Mouse (Mus musculus) neural tube, embryonic 15.5 days (tissue): ENCODE measurements around the gene Recql. TPM values are rescaled to one million over a fixed set of nuclear protein-coding genes. Genes with fewer than 3 reads are reported as not detected.

Experiments used
- ATAC-seq: fragments of 200-750 bp; cut with Nextera tagmentation; 2 replicates; pipeline ENCODE4 v1.8.0; 2017; ENCODE audit warnings: mild to moderate bottlenecking, moderate TSS enrichment, moderate library complexity; ENCODE audit not compliant: low FRiP score
- H3K27ac ChIP-seq: fragments of 300-500 bp; sonication (generic); replicated peaks from 2 replicates; pipeline ENCODE4 v1.5.1; 2015; ENCODE audit warnings: mild to moderate bottlenecking, inconsistent platforms
- H3K27me3 ChIP-seq: fragments of 300-500 bp; sonication (generic); replicated peaks from 2 replicates; pipeline ENCODE4 v1.6.1; 2015; ENCODE audit warnings: inconsistent platforms
- H3K36me3 ChIP-seq: fragments of 300-500 bp; sonication (generic); 2 replicates; pipeline ENCODE4 v1.6.1; 2015; ENCODE audit warnings: inconsistent platforms
- H3K4me1 ChIP-seq: fragments of 300-500 bp; sonication (generic); 2 replicates; pipeline ENCODE4 v1.6.1; 2015; ENCODE audit warnings: inconsistent platforms
- H3K4me2 ChIP-seq: fragments of 300-500 bp; sonication (generic); 2 replicates; pipeline ENCODE4 v1.6.1; 2015; ENCODE audit warnings: inconsistent platforms, mild to moderate bottlenecking, moderate library complexity
- H3K4me3 ChIP-seq: fragments of 300-500 bp; sonication (generic); replicated peaks from 2 replicates; pipeline ENCODE4 v1.5.1; 2015; ENCODE audit warnings: mild to moderate bottlenecking, inconsistent platforms
- H3K9ac ChIP-seq: fragments of 300-500 bp; sonication (generic); replicated peaks from 2 replicates; pipeline ENCODE4 v1.6.1; 2015; ENCODE audit warnings: mild to moderate bottlenecking, inconsistent platforms
- H3K9me3 ChIP-seq: fragments of 300-500 bp; sonication (generic); replicated peaks from 2 replicates; pipeline ENCODE4 v1.6.1; 2016; ENCODE audit warnings: inconsistent platforms
- WGBS: fragments of 180-500 bp; shearing (Covaris S2); methylation state at CpG from one replicate; pipeline ENCODE4 v1.1.7; 2015; ENCODE audit warnings: mixed read lengths; 5-methylcytosine and 5-hydroxymethylcytosine counted together
- polyA plus RNA-seq: library from polyadenylated mRNA; unstranded; fragments of >200 nt; fragmentation: Nextera tagmentation; extraction: Ambion mirVana; gene quantifications from 2 replicates; pipeline ENCODE4 v1.2.1, GENCODE M21; 2015

Recql gene
- polyA plus RNA-seq, 1 experiment from 2014 or later = 21.4 TPM

DNA sequence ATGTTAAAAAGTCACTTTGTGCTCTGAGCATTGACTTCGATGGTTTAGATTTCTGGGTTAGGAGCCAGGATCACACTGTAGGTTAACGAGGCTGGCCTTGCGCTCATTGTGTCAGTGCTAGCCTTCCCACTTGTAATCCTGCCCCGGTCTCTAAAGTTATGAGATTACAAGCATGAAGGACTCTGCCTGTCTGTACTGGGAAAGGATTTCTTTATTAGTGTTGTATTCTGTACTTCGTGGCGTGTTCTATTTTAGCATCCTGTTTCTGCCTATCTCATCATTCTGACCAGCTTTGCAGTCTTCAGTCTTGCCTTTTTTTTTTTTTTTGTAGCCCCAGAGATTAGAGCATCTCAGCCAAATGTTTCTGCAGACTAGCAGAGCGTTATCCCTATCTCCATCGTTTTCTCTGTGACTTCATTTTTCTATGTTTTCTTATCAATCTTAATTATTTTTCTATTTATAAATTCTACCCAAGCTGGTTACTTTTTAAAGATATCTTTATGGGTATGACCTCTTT is 926 bp upstream of the Recql start:
- H3K27ac ChIP-seq = 0 out of 2 replicates have a peak overlapping the region, but pooled peaks have one; percentile 64
- H3K9ac ChIP-seq = peak overlapping the region; percentile 86
- H3K27me3 ChIP-seq = no peaks in the 10 kb centered on the region
- 23% methylated on average over 8 of the region's 8 CpGs for WGBS
- H3K36me3 ChIP-seq = 0 out of 2 replicates have a peak, but pooled peaks cover under 1% of the 10 kb centered on the region
- peak overlapping the region; percentile 88 for H3K4me2 ChIP-seq
- ATAC-seq = no peak
- H3K4me3 ChIP-seq = peak overlapping the region; percentile 100
- H3K4me1 ChIP-seq = peaks cover 27% of the 10 kb centered on the region
- H3K9me3 ChIP-seq = no peaks in the 10 kb centered on the region

DNA sequence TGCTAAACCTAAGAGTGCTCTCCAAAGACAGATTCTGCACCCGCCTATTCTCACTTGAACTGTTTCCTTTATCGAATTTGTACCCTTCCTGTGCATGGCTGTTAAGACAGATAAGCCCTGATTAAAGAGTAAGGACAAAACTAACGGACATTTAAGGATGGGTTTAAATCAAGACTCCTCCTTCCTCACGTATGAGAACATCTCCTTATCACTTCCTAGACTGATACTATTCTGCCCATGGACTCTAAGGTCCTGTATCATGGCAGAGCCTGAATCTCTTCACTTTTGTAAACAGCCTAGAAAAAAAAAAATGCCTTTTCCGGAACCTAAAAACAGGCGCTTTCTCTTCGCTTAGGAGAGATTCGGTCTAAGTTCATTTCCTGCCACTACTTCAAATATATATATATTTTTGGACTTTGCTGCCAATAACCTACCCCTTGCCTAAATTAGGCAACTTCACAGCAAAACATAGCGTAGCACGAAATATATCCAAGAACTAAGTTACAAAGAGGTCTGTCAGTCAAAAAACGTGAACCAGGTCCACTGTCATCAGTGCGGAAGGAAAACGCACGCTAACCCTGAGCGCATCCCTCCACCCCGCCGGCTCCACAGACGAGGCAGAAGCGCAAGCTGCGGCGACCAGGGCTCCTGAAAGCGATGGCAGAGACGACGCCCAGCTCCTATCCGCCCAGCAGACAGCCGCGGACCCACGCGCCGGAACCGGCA is 439 bp downstream of the Recql start:
- no peaks in the 10 kb centered on the region for H3K36me3 ChIP-seq
- peak overlapping the region; percentile 100 for H3K4me3 ChIP-seq
- no peaks in the 10 kb centered on the region for H3K9me3 ChIP-seq
- peak overlapping the region; percentile 88 for H3K4me2 ChIP-seq
- peaks cover 27% of the 10 kb centered on the region for H3K4me1 ChIP-seq
- WGBS = 6% methylated on average over 31 of the region's 31 CpGs
- H3K9ac ChIP-seq = peak overlapping the region; percentile 64
- peak overlapping the region; percentile 71 for H3K27ac ChIP-seq
- no peaks in the 10 kb centered on the region for H3K27me3 ChIP-seq
- peak; percentile 87 for ATAC-seq

DNA sequence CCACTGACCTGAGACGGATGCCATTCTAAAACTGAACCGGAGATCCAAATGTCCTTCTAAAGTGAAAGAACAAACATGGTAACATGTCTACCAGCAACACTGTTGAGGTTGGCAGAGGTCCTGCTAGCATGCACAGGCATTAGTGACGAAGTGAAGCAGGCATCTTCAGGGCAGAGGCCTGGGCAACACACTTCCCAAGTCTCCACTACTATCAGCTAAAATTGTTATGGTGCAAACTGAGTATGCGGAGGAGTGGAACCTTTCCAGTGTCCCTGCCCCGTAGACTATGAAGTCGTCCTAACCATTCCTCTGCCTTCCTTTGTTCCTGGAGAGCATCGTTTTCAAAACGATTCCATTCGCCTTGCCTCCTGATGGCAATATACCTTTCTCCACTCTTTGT is 2.4 kb downstream of the Recql start:
- Histone ChIP-seq H3K4me1 (peaks cover 27% of the 10 kb centered on the region), H3K4me2 (no peak overlapping the region), H3K27me3 (no peaks in the 10 kb centered on the region), H3K27ac (no peak overlapping the region), H3K9me3 (no peaks in the 10 kb centered on the region), H3K9ac (no peak overlapping the region), H3K36me3 (no peaks in the 10 kb centered on the region), H3K4me3 (no peak overlapping the region)
- ATAC-seq = no peak
- 92% methylated on average over 9 of the region's 9 CpGs for WGBS

GRCm38 (mm10) chr6:142381615-142382014 is 5.3 kb downstream of the Recql start:
- Histone ChIP-seq H3K27me3 (no peaks in the 10 kb centered on the region), H3K4me3 (no peak overlapping the region), H3K4me2 (no peak overlapping the region), H3K4me1 (peaks cover 9% of the 10 kb centered on the region), H3K27ac (no peak overlapping the region), H3K36me3 (peaks cover 4% of the 10 kb centered on the region), H3K9ac (no peak overlapping the region), H3K9me3 (no peaks in the 10 kb centered on the region)
- no peak for ATAC-seq
- 92% methylated on average over 7 of the region's 7 CpGs for WGBS

GRCm38 (mm10) chr6:142379961-142380360 is 6.9 kb downstream of the Recql start:
- Histone ChIP-seq H3K9me3 (no peaks in the 10 kb centered on the region), H3K4me3 (no peak overlapping the region), H3K36me3 (peaks cover 19% of the 10 kb centered on the region), H3K27me3 (no peaks in the 10 kb centered on the region), H3K4me1 (0 out of 2 replicates have a peak, but pooled peaks cover 3% of the 10 kb centered on the region), H3K27ac (no peak overlapping the region), H3K9ac (no peak overlapping the region), H3K4me2 (no peak overlapping the region)
- no peak for ATAC-seq
- WGBS = 88% methylated on average over 6 of the region's 6 CpGs

GRCm38 (mm10) chr6:142378576-142379330 is 8.1 kb downstream of the Recql start:
- Histone ChIP-seq H3K9ac (no peak overlapping the region), H3K4me2 (no peak overlapping the region), H3K4me3 (no peak overlapping the region), H3K27ac (no peak overlapping the region), H3K4me1 (0 out of 2 replicates have a peak, but pooled peaks cover 1% of the 10 kb centered on the region), H3K27me3 (no peaks in the 10 kb centered on the region), H3K9me3 (no peaks in the 10 kb centered on the region), H3K36me3 (peaks cover 29% of the 10 kb centered on the region)
- no peak for ATAC-seq
- 93% methylated on average over 8 of the region's 8 CpGs for WGBS

DNA sequence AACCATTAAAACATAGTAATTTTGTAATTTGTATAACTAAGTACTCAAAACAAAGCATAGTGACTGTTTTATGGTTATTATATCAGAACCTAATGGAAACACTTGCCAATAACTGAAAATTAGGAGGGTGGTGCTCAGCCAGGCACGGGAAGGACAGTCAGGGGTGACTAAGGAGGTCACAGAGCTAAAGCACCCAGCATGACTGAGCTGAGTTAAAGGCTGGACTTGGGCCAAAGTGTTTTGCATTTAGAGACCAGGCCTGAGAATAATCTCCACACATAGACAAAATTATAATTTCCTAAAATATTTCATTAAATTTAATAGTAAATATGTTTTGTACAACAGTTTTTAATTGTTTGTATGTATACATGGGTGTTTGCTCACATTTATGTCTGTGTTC is 9.8 kb downstream of the Recql start:
- ATAC-seq = no peak
- Histone ChIP-seq H3K27ac (no peak overlapping the region), H3K4me2 (no peak overlapping the region), H3K9me3 (no peaks in the 10 kb centered on the region), H3K9ac (no peak overlapping the region), H3K27me3 (no peaks in the 10 kb centered on the region), H3K4me1 (no peaks in the 10 kb centered on the region), H3K36me3 (peaks cover 42% of the 10 kb centered on the region), H3K4me3 (no peak overlapping the region)
- 64% methylated on average over 1 of the region's 1 CpGs for WGBS

GRCm38 (mm10) chr6:142369568-142369967 is 17.3 kb downstream of the Recql start:
- H3K36me3 ChIP-seq = peaks cover 80% of the 10 kb centered on the region
- ATAC-seq = no peak
- WGBS = 95% methylated on average over 3 of the region's 3 CpGs

DNA sequence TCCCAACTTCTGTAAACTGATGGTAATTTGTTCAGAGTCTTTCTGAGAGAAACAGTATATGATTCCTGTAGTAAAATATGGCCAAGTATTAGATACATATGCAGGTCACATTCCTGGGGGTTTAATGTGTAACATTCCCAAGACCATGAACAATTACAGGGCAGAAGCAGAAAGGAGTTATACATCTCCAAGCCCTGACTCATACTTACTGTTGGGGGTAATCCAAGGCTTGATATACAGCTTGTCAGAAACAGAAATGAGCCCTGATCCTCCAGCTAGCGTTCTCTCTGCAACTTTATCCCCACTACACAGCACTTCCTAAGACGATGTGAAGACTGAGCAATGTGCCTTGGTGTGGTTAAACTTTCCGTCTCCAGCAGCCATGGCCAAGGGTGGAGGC is 19.3 kb downstream of the Recql start:
- Histone ChIP-seq H3K36me3 (peaks cover 80% of the 10 kb centered on the region), H3K9ac (no peak overlapping the region), H3K27ac (no peak overlapping the region), H3K9me3 (no peaks in the 10 kb centered on the region), H3K4me1 (no peaks in the 10 kb centered on the region), H3K27me3 (no peaks in the 10 kb centered on the region), H3K4me2 (no peak overlapping the region), H3K4me3 (no peak overlapping the region)
- 92% methylated on average over 3 of the region's 3 CpGs for WGBS
- ATAC-seq = no peak

More at GRCm38 (mm10) chr6:142369568-142369967, 17.3 kb downstream of the Recql start:
- no peaks in the 10 kb centered on the region for H3K27me3 ChIP-seq
- no peak overlapping the region for H3K4me3 ChIP-seq
- no peak overlapping the region for H3K27ac ChIP-seq
- H3K4me2 ChIP-seq = no peak overlapping the region
- no peaks in the 10 kb centered on the region for H3K9me3 ChIP-seq
- H3K4me1 ChIP-seq = no peaks in the 10 kb centered on the region
- H3K9ac ChIP-seq = no peak overlapping the region

DNA sequence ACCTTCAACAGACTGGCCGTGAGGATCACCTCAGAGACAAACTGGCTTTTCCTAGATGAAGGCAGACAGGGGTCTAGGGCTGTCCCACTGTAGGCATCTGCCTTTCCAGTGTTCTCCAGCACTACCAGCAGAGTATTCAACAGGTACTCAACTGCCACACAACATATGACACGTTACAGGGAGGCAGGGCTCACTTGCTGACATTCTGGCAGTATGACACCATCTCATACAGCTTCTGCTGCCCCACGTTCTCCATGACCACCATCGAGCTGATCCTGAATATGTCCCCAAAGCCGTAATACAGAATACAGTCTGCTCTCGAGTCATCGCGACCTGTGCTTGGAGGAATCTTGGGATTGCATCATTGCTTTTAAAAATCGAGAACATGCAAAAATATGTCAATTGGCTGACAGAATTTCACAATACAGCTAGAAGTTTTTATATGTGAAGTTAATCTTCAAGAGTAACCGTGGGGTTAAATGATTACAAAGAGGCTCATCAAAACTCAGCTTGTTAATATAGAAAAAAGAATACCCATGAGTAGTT is 20.3 kb downstream of the Recql start:
- no peak for ATAC-seq
- 92% methylated on average over 10 of the region's 10 CpGs for WGBS
- Histone ChIP-seq H3K4me3 (no peak overlapping the region), H3K27ac (no peak overlapping the region), H3K9ac (no peak overlapping the region), H3K9me3 (no peaks in the 10 kb centered on the region), H3K4me1 (no peaks in the 10 kb centered on the region), H3K36me3 (peaks cover 78% of the 10 kb centered on the region), H3K4me2 (no peak overlapping the region), H3K27me3 (no peaks in the 10 kb centered on the region)

GRCm38 (mm10) chr6:142365742-142366472 is 21.0 kb downstream of the Recql start:
- H3K9me3 ChIP-seq = no peaks in the 10 kb centered on the region
- no peak overlapping the region for H3K9ac ChIP-seq
- no peak for ATAC-seq
- no peak overlapping the region for H3K27ac ChIP-seq
- H3K36me3 ChIP-seq = peaks cover 81% of the 10 kb centered on the region
- no peak overlapping the region for H3K4me3 ChIP-seq
- no peaks in the 10 kb centered on the region for H3K27me3 ChIP-seq
- WGBS = 88% methylated on average over 8 of the region's 8 CpGs
- H3K4me2 ChIP-seq = no peak overlapping the region
- H3K4me1 ChIP-seq = no peaks in the 10 kb centered on the region
